Mouse (Mus musculus): ENCODE data around the gene Nkiras1.
A peak's percentile ranks its signal among the peaks of the same experiment; 100 is the strongest.
"Not testable (repeated sequence)": the region's sequence is repeated elsewhere in the genome, so short reads cannot be mapped to it uniquely, and the experiment has no call there.

Gene Nkiras1

DNA sequence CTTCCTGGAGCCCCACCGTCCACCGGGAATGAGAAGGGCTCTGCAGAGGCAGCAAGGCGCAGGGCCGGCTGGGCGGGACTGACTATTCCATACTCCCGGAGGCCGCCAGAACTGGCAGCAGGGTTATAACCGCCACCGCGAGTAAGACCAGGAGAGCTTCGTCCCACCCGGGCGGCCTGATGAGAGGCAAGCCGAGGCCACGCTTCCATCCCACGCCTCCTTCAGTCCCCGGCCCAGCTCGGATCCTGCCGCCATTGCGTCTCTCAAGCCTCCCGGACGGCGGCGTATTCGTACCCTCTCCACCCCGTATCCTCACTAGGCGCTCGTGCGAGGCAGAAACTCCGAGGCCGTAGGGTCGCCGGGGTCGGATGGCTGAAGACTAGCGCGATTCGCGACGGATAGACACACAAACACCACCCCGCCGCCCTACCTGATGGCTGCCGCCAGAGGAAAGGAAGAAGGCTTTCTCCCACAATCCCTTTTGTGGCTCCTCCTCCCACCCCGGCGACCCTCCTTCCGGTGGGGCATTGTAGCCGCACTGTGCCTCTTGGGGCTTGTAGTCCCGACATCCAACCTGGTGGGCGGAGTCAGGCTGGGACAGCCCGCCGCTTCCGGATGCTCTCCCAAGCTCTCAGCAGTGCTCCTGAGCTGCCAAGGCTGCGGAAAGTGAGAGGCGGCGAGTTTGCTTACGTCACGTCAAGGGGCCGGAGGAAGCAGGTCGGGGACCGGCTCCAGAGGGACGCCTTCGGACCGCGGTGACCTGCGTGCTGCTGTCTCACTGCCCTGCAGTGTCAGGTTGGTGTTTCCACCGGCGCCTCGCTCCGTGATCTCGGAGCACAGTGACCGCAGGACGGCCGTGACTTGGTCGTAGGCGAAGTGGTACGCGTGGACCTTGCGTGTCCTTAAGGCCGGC lies at the start of gene Nkiras1, which contains the start of gene Rpl15:
TSS of gene Nkiras1 (plus strand) at position 608 of the 913 bp plus-strand sequence.
TSS of gene Rpl15 (minus strand) at position 863 of the 913 bp plus-strand sequence.
- DNase-seq (ENCODE audit: low spot score in 2 of 2), result peak; percentile 98 to 99

DNA sequence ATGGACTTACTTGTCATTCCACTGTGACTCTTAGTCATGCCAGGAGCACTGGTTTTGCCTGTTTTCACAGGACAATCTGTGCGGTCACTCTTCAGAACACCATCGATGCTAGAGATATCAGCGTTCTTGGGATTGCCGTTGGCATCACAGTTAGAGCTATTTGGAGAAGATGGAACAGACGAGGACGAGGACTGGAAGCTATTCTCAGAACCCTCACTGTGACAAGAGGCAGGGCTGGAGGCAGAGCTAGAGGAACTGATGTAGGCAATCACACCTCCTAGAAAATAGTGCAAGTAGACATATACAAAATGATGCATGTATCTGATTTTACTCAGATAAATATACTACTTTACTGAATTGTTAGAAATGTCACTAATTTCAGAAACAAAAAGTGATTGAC lies 49.0 kb upstream of the Nkiras1 start:
- DNase-seq (ENCODE audit: low spot score in 2 of 2), result no peak

GRCm38 (mm10) chr14:18225431-18225830 lies 45.5 kb upstream of the Nkiras1 start:
- not testable (repeated sequence) for DNase-seq (ENCODE audit: low spot score in 2 of 2)

- not testable (repeated sequence) for DNase-seq (ENCODE audit: low spot score in 2 of 2)
Measured at GRCm38 (mm10) chr14:18226181-18226580, 44.8 kb upstream of the Nkiras1 start.

DNA sequence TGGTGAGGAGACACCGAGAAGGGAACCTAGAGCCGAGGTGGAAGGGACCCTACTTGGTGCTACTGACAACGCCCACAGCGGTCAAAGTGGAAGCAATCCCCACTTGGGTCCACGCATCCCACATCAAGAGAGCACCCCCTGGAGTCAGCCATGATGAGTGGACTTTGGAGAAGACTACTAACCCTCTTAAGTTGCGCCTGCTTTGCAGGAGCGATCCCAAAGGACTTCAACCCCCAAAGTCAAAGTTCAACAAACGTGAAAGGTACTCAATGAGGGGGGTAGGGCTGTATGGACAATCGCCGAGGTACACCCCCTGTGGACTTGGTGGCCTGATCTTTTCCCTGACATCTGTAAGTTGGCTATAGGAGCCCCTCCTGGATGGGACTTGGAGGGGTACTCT lies 41.2 kb upstream of the Nkiras1 start:
- DNase-seq (ENCODE audit: low spot score in 2 of 2), result not testable (repeated sequence)

DNA sequence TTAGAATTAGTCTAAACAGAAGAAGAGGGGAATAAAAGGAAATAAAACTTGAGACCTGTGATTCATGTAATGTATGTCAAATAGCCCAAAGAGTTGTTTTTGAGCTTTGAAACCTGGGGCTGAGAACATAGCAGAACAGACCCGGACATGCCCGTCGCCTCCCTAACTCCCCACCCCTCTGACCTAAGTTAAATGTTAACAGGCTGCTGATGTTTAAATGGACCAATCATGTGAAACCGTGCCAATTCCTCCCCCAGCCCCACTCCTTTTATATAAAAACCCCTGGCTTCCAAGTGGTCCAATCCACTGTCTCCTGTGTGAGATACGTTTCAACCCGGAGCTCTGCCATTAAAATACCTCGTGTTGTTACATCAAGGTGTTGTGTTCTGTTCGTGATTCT lies 39.1 kb upstream of the Nkiras1 start:
- DNase-seq (ENCODE audit: low spot score in 2 of 2), result not testable (repeated sequence)

- no peak for DNase-seq (ENCODE audit: low spot score in 2 of 2)
Measured at GRCm38 (mm10) chr14:18233076-18233475, 37.9 kb upstream of the Nkiras1 start.

GRCm38 (mm10) chr14:18233981-18234960 lies 36.7 kb upstream of the Nkiras1 start:
- DNase-seq (ENCODE audit: low spot score in 2 of 2), result no peak

GRCm38 (mm10) chr14:18236496-18237235 lies 34.3 kb upstream of the Nkiras1 start:
- not testable (repeated sequence) for DNase-seq (ENCODE audit: low spot score in 2 of 2)

GRCm38 (mm10) chr14:18237381-18237780 lies 33.6 kb upstream of the Nkiras1 start:
- DNase-seq (ENCODE audit: low spot score in 2 of 2), result no peak

- DNase-seq (ENCODE audit: low spot score in 2 of 2), result peak; percentile 97 to 98
Measured at GRCm38 (mm10) chr14:18238131-18238749, 32.7 kb upstream of the Nkiras1 start.

DNA sequence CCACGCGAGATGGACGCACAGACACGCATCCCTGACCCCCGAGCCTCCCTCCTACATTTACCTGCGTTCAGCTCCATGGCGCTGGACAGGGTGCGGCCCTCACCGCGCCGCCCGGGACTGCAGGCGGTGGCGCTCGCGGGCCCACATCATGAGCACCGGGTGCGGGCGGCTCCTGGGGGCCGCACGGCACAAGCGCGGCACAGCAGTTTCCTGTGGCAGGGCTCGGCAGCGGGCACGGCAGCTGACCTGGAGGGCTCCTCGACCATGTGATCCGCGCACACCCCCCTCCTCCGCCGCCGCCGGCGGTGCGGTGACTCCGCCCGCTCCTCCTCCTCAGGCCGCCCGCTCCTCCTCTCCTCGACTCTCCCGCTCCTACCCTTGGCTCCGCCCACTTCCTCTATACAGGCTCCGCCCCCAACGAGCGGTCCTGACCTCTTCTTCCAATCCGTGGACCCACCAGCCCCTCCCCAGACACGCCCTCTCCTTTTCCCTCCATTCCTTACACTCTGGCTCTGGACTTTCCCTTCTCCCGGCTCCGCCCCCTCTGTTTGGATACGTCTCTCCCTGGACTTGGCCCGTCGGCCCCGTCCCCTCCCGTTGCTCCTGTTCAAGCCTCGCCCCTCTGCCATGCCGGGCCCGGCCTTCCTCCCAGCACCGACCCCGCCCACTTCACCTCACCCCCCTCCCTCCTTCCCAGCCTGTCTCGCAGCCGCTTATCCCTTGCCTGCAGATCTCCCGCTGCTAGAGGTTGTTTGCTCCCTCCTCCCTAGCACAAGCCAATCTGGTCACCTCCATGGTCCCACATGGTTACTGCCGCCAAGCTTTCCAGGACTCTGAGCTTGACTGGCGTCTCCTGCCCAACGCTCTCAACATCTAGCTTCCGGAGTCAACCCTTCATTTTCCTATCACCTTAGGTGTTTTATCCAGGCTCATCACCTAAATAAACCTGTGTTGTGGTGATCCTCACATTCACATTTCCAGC lies 31.9 kb upstream of the Nkiras1 start, which contains the start of gene Nr1d2:
TSS of gene Nr1d2 (minus strand) at position 378 of the 982 bp plus-strand sequence.
- DNase-seq (ENCODE audit: low spot score in 2 of 2), result peak; percentile 98 to 99

GRCm38 (mm10) chr14:18240132-18240531 lies 30.8 kb upstream of the Nkiras1 start:
- DNase-seq (ENCODE audit: low spot score in 2 of 2), result no peak

- DNase-seq (ENCODE audit: low spot score in 2 of 2), result no peak
Measured at GRCm38 (mm10) chr14:18241786-18242185, 29.1 kb upstream of the Nkiras1 start.

DNA sequence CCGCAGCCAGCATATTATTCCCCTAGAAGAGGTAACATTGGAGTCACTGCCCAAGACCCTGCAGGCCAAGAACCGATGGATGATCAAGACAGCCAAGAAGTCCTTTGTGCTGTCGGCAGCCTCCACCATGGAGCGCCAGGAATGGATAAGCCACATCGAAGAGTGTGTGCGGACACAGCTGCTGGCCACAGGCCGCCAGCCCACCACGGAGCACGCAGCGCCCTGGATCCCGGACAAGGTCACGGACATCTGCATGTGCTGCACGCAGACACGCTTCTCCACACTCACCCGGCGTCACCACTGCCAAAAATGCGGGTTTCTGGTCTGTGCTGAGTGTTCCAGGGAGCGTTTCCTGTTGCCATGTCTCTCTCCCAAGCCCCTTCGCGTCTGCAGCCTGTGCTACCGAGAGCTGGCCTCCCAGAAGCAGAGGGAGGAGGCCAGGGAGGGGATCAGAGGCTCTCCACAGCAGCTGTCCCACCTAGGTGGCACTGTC lies 28.3 kb upstream of the Nkiras1 start:
- no peak for DNase-seq (ENCODE audit: low spot score in 2 of 2)

- DNase-seq (ENCODE audit: low spot score in 2 of 2), result no peak
Measured at GRCm38 (mm10) chr14:18261203-18261602, 9.7 kb upstream of the Nkiras1 start.

GRCm38 (mm10) chr14:18263427-18263826 lies 7.5 kb upstream of the Nkiras1 start:
- DNase-seq (ENCODE audit: low spot score in 2 of 2), result no peak

- DNase-seq (ENCODE audit: low spot score in 2 of 2), result not testable (repeated sequence)
Measured at GRCm38 (mm10) chr14:18269947-18270528, 898 bp upstream of the Nkiras1 start.

DNA sequence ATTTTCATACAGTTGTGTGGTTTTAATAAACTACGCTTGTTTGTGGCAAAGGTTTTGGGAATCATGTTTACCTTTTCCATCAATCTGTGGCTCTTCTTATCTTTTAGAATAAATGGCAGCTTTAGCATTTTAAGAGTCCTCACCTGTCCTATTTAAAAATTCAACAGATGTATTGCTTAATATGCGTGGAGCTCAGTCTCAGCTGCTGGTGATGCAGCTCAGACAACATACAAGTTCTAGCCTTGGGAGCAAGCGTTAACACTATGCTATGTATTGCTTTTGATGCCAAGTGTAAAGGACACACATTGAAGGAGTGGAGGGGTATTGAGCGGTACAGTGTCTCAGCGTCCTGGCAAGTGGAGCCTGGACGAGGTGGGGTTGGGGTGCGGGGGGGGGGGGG lies 730 bp downstream of the Nkiras1 start:
- no peak for DNase-seq (ENCODE audit: low spot score in 2 of 2)

All from frontal cortex, postnatal 10 days (tissue).